Mouse (Mus musculus) G1E (cell line): ENCODE data around the gene Rbms3.

Experiments
- CTCF ChIP-seq: IDR thresholded peaks from 2 replicates; pipeline ENCODE4 v1.5.1; 2012; ENCODE audit warnings: low read depth, low read length, inconsistent platforms, mixed read lengths
- GATA1 ChIP-seq: IDR thresholded peaks from 2 replicates; pipeline ENCODE4 v1.6.1; 2012; ENCODE audit warnings: borderline replicate concordance, low read length, inconsistent platforms, mixed read lengths
- GATA2 ChIP-seq: IDR thresholded peaks from 2 replicates; pipeline ENCODE4 v1.6.1; 2012; ENCODE audit warnings: low read depth, low read length, inconsistent platforms, borderline replicate concordance
- POLR2AphosphoS5 ChIP-seq: IDR thresholded peaks from 2 replicates; pipeline ENCODE4 v1.6.1; 2012; ENCODE audit warnings: low read depth, low read length, inconsistent platforms; ENCODE audit not compliant: insufficient replicate concordance
- TAL1 ChIP-seq: conservative IDR thresholded peaks from 2 replicates; pipeline ENCODE4 v1.6.1; 2012; ENCODE audit warnings: low read depth, low read length, inconsistent platforms, mixed read lengths

DNA sequence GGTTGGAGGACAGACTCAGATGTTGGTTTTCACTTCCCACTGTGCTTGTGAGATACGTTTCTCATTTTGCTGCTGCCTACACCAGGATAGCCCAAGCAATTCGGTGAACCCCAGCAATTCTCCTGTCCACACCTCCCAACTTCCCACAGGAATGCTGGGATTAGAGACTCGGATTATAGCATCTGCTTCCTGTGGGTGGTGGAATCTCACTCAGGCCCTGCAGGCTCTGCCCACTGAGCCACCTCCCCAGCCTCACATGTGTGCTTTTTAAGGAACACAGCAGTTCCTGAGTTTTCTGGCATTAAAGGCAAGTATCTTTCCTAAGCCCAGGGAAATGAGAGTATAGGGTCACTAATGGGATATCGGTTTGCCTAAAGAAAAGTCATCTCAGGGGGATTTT lies 941.1 kb downstream of the Rbms3 start:
- no peak for TF ChIP-seq CTCF
- no peak for TF ChIP-seq TAL1
- no peak for TF ChIP-seq GATA1
- TF ChIP-seq GATA2, result no peak
- TF ChIP-seq POLR2AphosphoS5, result no peak
